ENCODE assay signal across 8 mouse cellular contexts in genomic region chr11:104310226-104310887, GRCm38 (mm10).
DNase-seq lines count a peak whose midpoint lies in the region; ATAC-seq and TF ChIP-seq lines count a peak whose summit lies in the region.

No protein-coding gene starts in this region.

- H3K4me1 ChIP-seq in midbrain, embryonic 10.5 days = peaks cover 5% of the 10 kb centered on the region; the same call in 1 of the 2 replicates
- H3K4me1 ChIP-seq in midbrain, embryonic 16.5 days (ENCODE audit: control insufficient read depth, insufficient read depth, low read length) = no peaks in the 10 kb centered on the region
- no peaks in the 10 kb centered on the region for H3K4me1 ChIP-seq in limb, embryonic 14.5 days (ENCODE audit: control insufficient read depth, insufficient read depth, low read length)
- H3K4me1 ChIP-seq in stomach, embryonic 15.5 days = 0 out of 2 replicates have a peak, but pooled peaks cover 7% of the 10 kb centered on the region

- H3K36me3 ChIP-seq in midbrain, embryonic 10.5 days = no peaks in the 10 kb centered on the region
- H3K36me3 ChIP-seq in midbrain, embryonic 16.5 days (ENCODE audit: control insufficient read depth, insufficient read depth, low read length) = peaks cover 42% of the 10 kb centered on the region
- H3K36me3 ChIP-seq in limb, embryonic 14.5 days (ENCODE audit: control insufficient read depth, insufficient read depth, low read length) = no peaks in the 10 kb centered on the region
- no peaks in the 10 kb centered on the region for H3K36me3 ChIP-seq in stomach, embryonic 15.5 days

- ATAC-seq in CD4-positive, CD25-positive, alpha-beta regulatory T cell, adult 4 months = no peak
- no peak for ATAC-seq in midbrain, embryonic 16.5 days
- no peak for ATAC-seq in limb, embryonic 14.5 days (ENCODE audit: low FRiP score, low read depth)
- peak; percentile 81 for ATAC-seq in stomach, embryonic 15.5 days (ENCODE audit: insufficient read depth, low FRiP score, low read depth)

- peaks cover 29% of the 10 kb centered on the region for H3K27me3 ChIP-seq in midbrain, embryonic 10.5 days (ENCODE audit: low read depth, poor library complexity, severe bottlenecking)
- H3K27me3 ChIP-seq in midbrain, embryonic 16.5 days (ENCODE audit: control insufficient read depth, insufficient read depth, low read depth, low read length) = no peaks in the 10 kb centered on the region
- 0 out of 2 replicates have a peak, but pooled peaks cover 5% of the 10 kb centered on the region for H3K27me3 ChIP-seq in limb, embryonic 14.5 days (ENCODE audit: control insufficient read depth, insufficient read depth, low read length)
- 0 out of 2 replicates have a peak, but pooled peaks cover 10% of the 10 kb centered on the region for H3K27me3 ChIP-seq in stomach, embryonic 15.5 days (replicated peaks)

- no peak overlapping the region for H3K9ac ChIP-seq in midbrain, embryonic 16.5 days (ENCODE audit: low read depth, low read length)
- H3K9ac ChIP-seq in limb, embryonic 14.5 days (ENCODE audit: low read depth, low read length, severe bottlenecking) = 0 out of 2 replicates have a peak overlapping the region, but pooled peaks have one; percentile 12
- H3K9ac ChIP-seq in stomach, embryonic 15.5 days = no peak overlapping the region

- peak; percentile 26 for DNase-seq in CD4-positive, CD25-positive, alpha-beta regulatory T cell, adult 2 months (ENCODE audit: low read depth, low spot score)
- no peak for DNase-seq in midbrain, embryonic 10.5 days (ENCODE audit: low spot score)
- DNase-seq in limb, embryonic 14.5 days (ENCODE audit: low spot score) = no peak
- no peak for DNase-seq in layer of hippocampus, adult 18-20 months (ENCODE audit: low spot score in 2 of 2)
- DNase-seq in layer of hippocampus, adult 8-10 months (ENCODE audit: low spot score in 2 of 2) = no peak

- no peaks in the 10 kb centered on the region for H3K9me3 ChIP-seq in midbrain, embryonic 10.5 days (replicated peaks)
- no peaks in the 10 kb centered on the region for H3K9me3 ChIP-seq in midbrain, embryonic 16.5 days (replicated peaks; ENCODE audit: control insufficient read depth, low read length, poor library complexity, severe bottlenecking)
- no peaks in the 10 kb centered on the region for H3K9me3 ChIP-seq in limb, embryonic 14.5 days (ENCODE audit: control insufficient read depth, low read length)
- no peaks in the 10 kb centered on the region for H3K9me3 ChIP-seq in stomach, embryonic 15.5 days

- no peak for TF ChIP-seq POLR2A in limb, embryonic 14.5 days (IDR thresholded peaks at IDR 0.05; ENCODE audit: borderline replicate concordance, extremely low read depth, insufficient read depth, insufficient read length)

- 21% methylated on average over 23 of the region's 23 CpGs for WGBS in midbrain, embryonic 10.5 days
- 21% methylated on average over 23 of the region's 23 CpGs for WGBS in midbrain, embryonic 16.5 days
- 13% methylated on average over 21 of the region's 23 CpGs for WGBS in limb, embryonic 14.5 days
- WGBS in stomach, embryonic 15.5 days = 13% methylated on average over 23 of the region's 23 CpGs

- H3K4me3 ChIP-seq in midbrain, embryonic 10.5 days = peak overlapping the region; percentile 5; the same call in 1 of the 2 replicates
- H3K4me3 ChIP-seq in midbrain, embryonic 16.5 days (ENCODE audit: low read depth, low read length) = no peak overlapping the region
- H3K4me3 ChIP-seq in limb, embryonic 14.5 days (replicated peaks; ENCODE audit: low read length) = no peak overlapping the region
- H3K4me3 ChIP-seq in stomach, embryonic 15.5 days (replicated peaks) = peak overlapping the region; percentile 23

- H3K4me2 ChIP-seq in midbrain, embryonic 16.5 days (ENCODE audit: low read length) = no peak overlapping the region
- peak overlapping the region; percentile 27; the same call in 1 of the 2 replicates for H3K4me2 ChIP-seq in limb, embryonic 14.5 days (replicated peaks; ENCODE audit: low read depth, low read length, severe bottlenecking)
- peak overlapping the region; percentile 48 for H3K4me2 ChIP-seq in stomach, embryonic 15.5 days

- peak overlapping the region; percentile 55 for H3K27ac ChIP-seq in midbrain, embryonic 10.5 days (replicated peaks)
- H3K27ac ChIP-seq in midbrain, embryonic 16.5 days (ENCODE audit: low read length) = no peak overlapping the region
- H3K27ac ChIP-seq in limb, embryonic 14.5 days (replicated peaks; ENCODE audit: low read depth, low read length) = no peak overlapping the region
- H3K27ac ChIP-seq in stomach, embryonic 15.5 days = no peak overlapping the region

Comparison
In these comparisons a context has a peak if more than half of its experiments do, and no peak if none do; other contexts are left out.
1. H3K4me3 ChIP-seq: peak in midbrain, embryonic 10.5 days (single experiment) and stomach, embryonic 15.5 days (single experiment); none in midbrain, embryonic 16.5 days (single experiment) and limb, embryonic 14.5 days (single experiment).